Mouse (Mus musculus) bone marrow, adult 2 months (tissue): Measurements from ENCODE around the gene Rsph14. TPM values are rescaled to one million over a fixed set of nuclear protein-coding genes. Genes with fewer than 3 reads are reported as not detected.

Experiments
- H3K27ac ChIP-seq: fragments of 200-500 bp; 2 replicates; pipeline ENCODE4 v1.5.1; 2012; ENCODE audit warnings: low read depth, mild to moderate bottlenecking, control low read depth, inconsistent platforms, low read length; ENCODE audit not compliant: control insufficient read depth, poor library complexity, insufficient read depth
- H3K4me1 ChIP-seq: fragments of 200-500 bp; 2 replicates; pipeline ENCODE4 v1.6.1; 2011; ENCODE audit warnings: low read length; ENCODE audit not compliant: control insufficient read depth, insufficient read depth
- H3K4me3 ChIP-seq: fragments of 200-500 bp; replicated peaks from 2 replicates; pipeline ENCODE3; 2011; ENCODE audit warnings: mild to moderate bottlenecking, low read depth, low read length, control low read depth; ENCODE audit not compliant: control insufficient read depth
- CTCF ChIP-seq: fragments of 200-500 bp; IDR thresholded peaks from 2 replicates; pipeline ENCODE4 v1.5.1; 2011; ENCODE audit warnings: low read length, control low read depth; ENCODE audit not compliant: control insufficient read depth, insufficient read depth
- POLR2A ChIP-seq: fragments of 200-500 bp; IDR thresholded peaks from 2 replicates; pipeline ENCODE4 v1.6.1; 2011; ENCODE audit warnings: low read depth, mild to moderate bottlenecking, control low read depth, low read length, borderline replicate concordance; ENCODE audit not compliant: control insufficient read depth
- WGBS: fragments of 180-500 bp; shearing (Covaris S2); methylation state at CpG from one replicate; pipeline ENCODE4 v1.1.7; 2018; 5-methylcytosine and 5-hydroxymethylcytosine counted together
- polyA plus RNA-seq: library from polyadenylated mRNA; stranded (reverse); fragments of >200 nt; gene quantifications from 2 replicates; pipeline ENCODE4 v1.2.4, GENCODE M21; 2011; ENCODE audit warnings: low replicate concordance; ENCODE audit not compliant: missing spikeins, insufficient read depth, insufficient read length

Gene Rsph14
- polyA plus RNA-seq, 1 experiment, result not detected

DNA sequence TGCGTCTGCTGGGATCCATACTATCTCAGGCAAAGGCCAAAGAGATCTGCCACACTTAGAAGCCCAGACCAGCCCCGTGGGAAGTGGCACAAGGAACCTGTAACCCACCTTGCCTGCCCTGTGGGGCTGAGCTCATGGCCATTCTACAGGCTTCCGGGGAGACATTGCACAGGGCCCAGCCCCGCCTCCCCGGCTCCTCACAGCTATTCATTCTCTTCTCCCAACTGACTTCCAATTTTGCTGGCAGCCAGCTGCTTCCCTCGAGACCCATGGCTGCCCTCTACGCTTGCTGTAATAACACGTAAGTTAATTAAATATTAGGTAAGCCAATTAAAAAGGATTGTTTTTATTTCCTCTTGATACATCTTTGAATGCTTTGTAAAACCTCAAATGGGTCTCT, 5.9 kb downstream of the Rsph14 start:
- H3K4me1 ChIP-seq, result no peaks in the 10 kb centered on the region
- WGBS, result 75% methylated on average over 8 of the region's 8 CpGs
- no peak for TF ChIP-seq POLR2A
- TF ChIP-seq CTCF, result no peak
- H3K4me3 ChIP-seq, result no peak overlapping the region
- no peak overlapping the region for H3K27ac ChIP-seq

DNA sequence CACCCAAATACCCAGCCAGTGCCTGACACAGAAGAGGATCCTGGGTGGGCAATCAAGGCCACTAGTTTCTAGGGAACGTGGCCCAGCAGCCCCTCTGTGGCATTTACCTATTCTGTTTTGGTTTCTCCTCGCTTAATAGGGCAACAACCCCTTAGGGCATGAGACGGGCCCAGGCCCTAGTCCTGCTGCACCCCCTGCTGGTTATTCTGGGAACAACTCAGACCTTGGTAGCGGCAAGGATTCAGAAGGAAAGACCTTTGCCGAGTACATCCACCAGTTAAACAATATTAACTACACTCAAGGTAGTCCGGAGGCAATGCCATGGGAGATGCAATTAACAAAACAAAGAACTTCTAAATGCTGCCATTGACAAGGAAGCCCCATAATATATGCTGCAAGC, 11.2 kb downstream of the Rsph14 start:
- 8% methylated on average over 6 of the region's 6 CpGs for WGBS
- no peak overlapping the region for H3K27ac ChIP-seq
- H3K4me3 ChIP-seq, result no peak overlapping the region
- TF ChIP-seq CTCF (peak; percentile 71), POLR2A (no peak)
- H3K4me1 ChIP-seq, result no peaks in the 10 kb centered on the region

DNA sequence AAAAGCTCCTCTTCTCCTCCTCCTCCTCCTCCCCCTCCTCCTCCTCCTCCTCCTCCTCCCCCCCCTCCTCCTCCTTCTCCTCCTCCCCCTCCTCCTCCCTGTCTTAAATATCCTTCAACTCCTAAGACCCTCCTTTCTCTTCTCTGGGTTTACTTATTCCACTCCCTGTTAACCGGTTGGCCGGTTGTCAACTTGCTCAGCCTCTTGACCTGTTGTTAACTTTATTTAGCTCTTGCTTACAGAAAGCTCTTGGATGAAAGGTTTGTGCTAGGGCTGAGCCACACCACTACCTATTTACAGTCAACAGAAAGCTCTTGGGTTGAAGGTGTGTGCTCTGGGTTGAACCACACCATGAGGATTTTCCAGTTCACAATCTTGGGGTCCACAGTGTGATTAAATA, 12.1 kb downstream of the Rsph14 start:
- TF ChIP-seq CTCF (no peak), POLR2A (no peak)
- no peaks in the 10 kb centered on the region for H3K4me1 ChIP-seq
- 79% methylated on average over 2 of the region's 2 CpGs for WGBS

DNA sequence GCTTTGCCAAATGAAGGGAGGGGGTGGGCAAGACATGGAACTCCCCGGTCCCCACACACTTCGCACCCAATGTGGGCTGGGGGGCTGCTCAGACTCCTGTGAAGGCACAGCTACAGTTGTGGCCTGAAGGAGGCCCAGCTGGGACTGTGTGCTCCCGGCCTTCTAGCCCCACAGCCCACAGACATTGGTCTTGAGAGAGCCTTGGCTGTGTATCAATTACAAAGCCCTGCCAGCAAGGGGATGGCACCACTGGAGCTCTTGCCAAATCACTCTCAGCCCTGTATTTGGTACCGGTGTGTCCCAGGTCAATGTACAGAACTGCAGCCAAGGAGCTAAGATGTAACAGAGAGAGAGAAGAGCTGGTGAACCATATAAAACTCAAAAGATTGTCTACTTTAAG, 15.9 kb downstream of the Rsph14 start:
- H3K4me3 ChIP-seq, result no peak overlapping the region
- TF ChIP-seq CTCF, result no peak
- TF ChIP-seq POLR2A, result no peak
- H3K4me1 ChIP-seq, result no peaks in the 10 kb centered on the region
- H3K27ac ChIP-seq, result no peak overlapping the region
- 81% methylated on average over 4 of the region's 4 CpGs for WGBS

More for the DNA sequence above, 12.1 kb downstream of the Rsph14 start:
- Histone ChIP-seq H3K27ac (no peak overlapping the region), H3K4me3 (no peak overlapping the region)

DNA sequence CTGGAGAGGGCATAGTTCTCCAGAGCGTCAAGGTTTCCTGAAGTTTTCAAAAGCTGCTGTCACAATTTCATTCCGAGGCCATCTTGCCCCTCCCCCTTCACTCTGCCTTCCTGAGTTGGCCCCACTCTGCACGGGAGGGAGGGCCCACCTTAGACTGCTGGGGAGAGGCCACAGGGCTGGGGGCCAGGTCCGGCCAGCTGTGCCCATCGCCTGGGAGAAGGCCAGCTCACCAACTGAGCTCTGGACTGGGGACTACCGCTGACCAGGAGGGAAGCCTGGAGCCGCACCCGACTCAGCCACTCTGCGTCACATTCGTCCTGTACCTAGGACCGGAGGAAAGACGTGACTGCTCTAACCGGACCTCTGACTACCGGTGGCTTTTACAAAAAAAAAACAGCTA, 16.9 kb downstream of the Rsph14 start:
- Histone ChIP-seq H3K27ac (no peak overlapping the region), H3K4me1 (no peaks in the 10 kb centered on the region), H3K4me3 (no peak overlapping the region)
- no peak for TF ChIP-seq CTCF
- TF ChIP-seq POLR2A, result no peak
- WGBS, result 68% methylated on average over 14 of the region's 14 CpGs

DNA sequence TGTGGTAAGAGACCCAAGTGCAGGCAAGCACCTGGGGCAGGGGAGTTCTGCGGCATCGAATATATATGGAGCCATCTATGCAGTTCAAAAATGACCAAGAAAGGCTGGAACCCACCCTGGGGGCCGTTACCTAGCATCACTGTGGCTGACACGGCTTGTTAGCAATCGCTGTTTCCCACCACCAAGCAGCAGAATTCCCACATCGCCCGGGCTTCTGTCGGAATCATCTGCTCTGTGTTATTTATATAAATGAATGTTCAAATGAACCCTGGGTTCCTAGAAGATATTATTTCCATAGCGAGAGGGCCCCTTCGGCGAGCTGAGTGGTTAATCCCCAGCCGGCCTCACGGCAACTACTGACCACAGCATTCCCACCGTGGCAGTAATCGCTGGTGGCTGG, 21.7 kb downstream of the Rsph14 start:
- WGBS, result 84% methylated on average over 15 of the region's 15 CpGs
- no peak for TF ChIP-seq POLR2A
- no peak for TF ChIP-seq CTCF
- Histone ChIP-seq H3K27ac (no peak overlapping the region), H3K4me1 (no peaks in the 10 kb centered on the region), H3K4me3 (no peak overlapping the region)

DNA sequence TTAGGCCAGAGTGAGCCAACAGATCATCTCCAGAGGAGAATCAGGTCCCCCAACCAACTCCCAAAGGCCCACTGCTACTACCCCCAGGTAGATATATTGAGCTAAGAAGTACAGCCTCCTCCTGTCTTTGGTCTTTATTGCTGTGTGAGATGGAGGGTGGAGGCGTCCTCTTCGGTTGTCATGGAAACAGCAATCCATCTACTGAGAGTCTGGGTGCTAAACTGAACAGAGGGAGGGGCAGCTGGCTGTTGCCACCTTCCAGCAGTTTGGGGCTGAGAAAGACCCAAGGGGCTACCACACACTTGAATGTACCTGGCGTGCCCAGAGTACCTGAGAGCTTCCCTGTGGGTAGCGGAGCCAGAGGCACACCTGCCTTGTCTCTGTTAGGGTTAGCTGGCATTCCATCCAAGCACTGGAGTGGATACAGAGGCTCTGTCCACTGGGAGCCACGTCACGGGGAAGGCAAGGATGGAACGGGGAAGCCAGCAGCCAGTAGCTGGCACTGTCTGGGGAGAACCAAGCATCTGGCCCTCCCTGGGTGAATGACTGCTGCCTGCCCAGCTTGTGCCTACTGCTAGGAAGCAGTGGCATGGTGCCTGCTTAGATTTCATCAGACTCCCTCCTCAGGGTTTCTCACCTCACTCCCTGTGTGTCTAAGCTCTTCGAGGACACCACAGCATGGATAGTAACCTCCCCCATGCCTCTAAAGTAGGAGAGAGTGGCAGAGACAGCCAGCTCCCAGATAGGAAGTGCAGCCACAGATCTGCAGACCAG, 25.3 kb downstream of the Rsph14 start:
- Histone ChIP-seq H3K4me1 (no peaks in the 10 kb centered on the region), H3K27ac (no peak overlapping the region), H3K4me3 (no peak overlapping the region)
- WGBS, result 75% methylated on average over 8 of the region's 8 CpGs
- TF ChIP-seq CTCF (no peak), POLR2A (no peak)

DNA sequence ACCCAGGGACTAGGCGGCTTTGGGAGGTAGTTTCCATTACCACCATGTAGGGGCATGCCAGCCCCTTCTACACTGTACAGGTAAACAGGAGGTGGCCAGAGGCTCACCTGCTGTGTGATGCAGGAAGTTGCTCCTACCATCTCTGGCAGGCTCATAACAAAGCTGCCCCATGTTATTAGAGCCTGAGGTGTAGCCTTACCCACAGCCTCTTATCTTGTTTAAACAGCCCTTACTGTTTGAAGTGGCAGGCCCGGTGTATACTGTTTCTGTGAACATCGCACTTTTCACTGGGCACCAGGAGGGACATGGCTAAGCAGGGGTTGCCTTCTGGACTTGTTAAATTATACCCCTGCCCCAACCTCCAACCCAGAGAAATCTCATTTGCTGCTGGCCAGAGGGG, 28.3 kb downstream of the Rsph14 start:
- no peak for TF ChIP-seq POLR2A
- no peak for TF ChIP-seq CTCF
- no peak overlapping the region for H3K4me3 ChIP-seq
- WGBS, result 52% methylated on average over 3 of the region's 3 CpGs
- H3K4me1 ChIP-seq, result no peaks in the 10 kb centered on the region
- H3K27ac ChIP-seq, result no peak overlapping the region
